Mouse (Mus musculus) skeletal muscle tissue, adult 2 months (tissue): ENCODE data around the gene Pgf.

Experiments
- DNase-seq: peaks from one replicate; pipeline ENCODE4 v3.0.0-alpha.2; 2012; ENCODE audit warnings: low read depth, low spot score

Pgf gene

DNA sequence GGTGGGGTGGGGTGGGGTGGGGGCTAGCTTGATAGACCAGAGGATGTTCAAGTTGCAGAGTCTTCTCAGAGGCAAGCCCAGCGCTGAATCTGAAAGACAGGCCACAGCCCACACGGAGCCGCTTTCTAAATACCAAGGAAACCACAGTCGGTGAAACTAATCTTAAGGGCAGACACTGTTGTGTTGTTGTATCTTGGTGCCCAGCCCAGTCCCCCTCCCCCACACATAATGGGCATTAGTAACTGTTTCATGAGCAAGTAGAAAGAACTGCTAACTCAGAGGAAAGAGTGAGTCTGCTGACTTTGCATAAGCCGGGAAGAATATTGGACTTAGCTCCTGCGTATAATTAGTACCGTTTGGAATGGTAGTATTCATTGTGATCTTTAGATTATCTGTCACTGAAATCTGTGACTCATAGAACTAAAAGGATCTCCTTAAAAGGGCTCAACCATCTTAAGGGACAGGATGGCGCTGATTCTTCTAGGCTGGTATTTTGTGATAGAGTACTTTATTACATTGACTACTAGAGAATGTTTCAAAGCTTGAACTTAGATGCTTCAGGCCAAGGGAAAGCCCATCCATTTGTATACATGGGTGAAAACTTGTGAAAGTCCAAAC lies 50.5 kb downstream of the Pgf start:
- no peak for DNase-seq

- DNase-seq, result no peak
These were observed 52.8 kb downstream of the Pgf start for GRCm38 (mm10) chr12:85124751-85125150.

DNA sequence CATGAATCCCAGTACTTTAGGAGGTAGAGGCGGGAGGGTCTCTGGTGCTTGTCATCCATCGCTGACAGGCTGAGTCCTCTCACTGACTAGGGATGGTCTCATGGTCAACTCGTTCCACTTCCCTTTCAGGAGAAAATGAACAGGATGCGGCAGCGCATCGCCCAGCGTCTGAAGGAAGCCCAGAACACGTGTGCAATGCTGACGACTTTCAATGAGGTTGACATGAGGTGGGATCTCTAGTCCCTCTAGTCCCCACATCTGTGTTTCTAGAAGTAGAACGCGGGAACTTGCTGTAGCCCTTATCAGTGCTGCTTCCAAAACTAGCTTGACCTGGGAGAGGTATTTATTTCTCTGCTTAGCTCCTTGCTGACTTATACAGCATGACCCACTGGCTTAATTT lies 53.9 kb downstream of the Pgf start:
- DNase-seq, result no peak

DNA sequence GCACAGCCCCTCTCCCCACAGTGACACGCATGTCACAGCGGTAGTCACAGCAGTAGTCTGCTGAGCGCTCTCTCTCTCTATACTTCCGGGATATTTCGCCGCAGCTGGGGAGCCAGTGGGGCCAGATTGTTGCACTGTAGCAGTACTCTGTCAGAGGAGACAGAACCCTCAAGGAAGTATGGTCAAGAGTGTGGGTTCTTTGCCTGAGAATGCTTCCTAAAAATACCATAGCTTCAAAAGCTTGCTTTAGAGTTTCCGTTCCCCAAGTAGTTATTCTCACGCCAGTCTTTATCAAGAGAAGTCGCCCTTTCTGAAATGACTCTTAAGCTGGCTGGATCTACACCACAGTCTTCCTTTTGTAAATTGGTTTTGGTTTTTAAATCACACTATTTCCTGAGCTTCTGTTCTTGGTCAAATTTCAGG lies 54.5 kb downstream of the Pgf start:
- DNase-seq, result no peak

GRCm38 (mm10) chr12:85121806-85122459 lies 55.7 kb downstream of the Pgf start:
- no peak for DNase-seq
